Mouse (Mus musculus) midbrain, postnatal 0 days (tissue): ENCODE measurements at regions not wholly inside any gene's neighbourhood (a gene's known extent, or its start where the extent isn't known, plus 50 kb on each side); places are given as distances from the start of the nearest gene placed in this dataset.
A peak's percentile ranks its signal among the peaks of the same experiment; 100 is the strongest.

ENCODE experiments used
- ATAC-seq: fragments of 200-750 bp; cut with Nextera tagmentation; 2 replicates; pipeline ENCODE4 v1.8.0; 2017; ENCODE audit warnings: moderate number of reproducible peaks, mild to moderate bottlenecking, moderate TSS enrichment, moderate library complexity; ENCODE audit not compliant: low FRiP score
- DNase-seq: peaks from one replicate; pipeline ENCODE4 v3.0.0-alpha.2; 2015; ENCODE audit warnings: low spot score
- H3K27ac ChIP-seq: fragments of 300-500 bp; sonication (generic); 2 replicates; pipeline ENCODE4 v1.5.1; 2014; ENCODE audit warnings: low read depth, mild to moderate bottlenecking, low read length, mixed read lengths
- H3K27me3 ChIP-seq: fragments of 300-500 bp; sonication (generic); 2 replicates; pipeline ENCODE4 v1.6.1; 2014; ENCODE audit warnings: low read length, control low read depth, mixed read lengths; ENCODE audit not compliant: insufficient read depth
- H3K36me3 ChIP-seq: fragments of 300-500 bp; sonication (generic); 2 replicates; pipeline ENCODE4 v1.6.1; 2014; ENCODE audit warnings: low read length, control low read depth, mixed read lengths; ENCODE audit not compliant: insufficient read depth
- H3K4me1 ChIP-seq: fragments of 300-500 bp; sonication (generic); 2 replicates; pipeline ENCODE4 v1.6.1; 2014; ENCODE audit warnings: mild to moderate bottlenecking, control low read depth, antibody characterized with exemption, low read length, mixed read lengths; ENCODE audit not compliant: insufficient read depth
- H3K4me2 ChIP-seq: fragments of 300-500 bp; sonication (generic); 2 replicates; pipeline ENCODE4 v1.6.1; 2014; ENCODE audit warnings: low read depth, mild to moderate bottlenecking, low read length, mixed read lengths; ENCODE audit not compliant: poor library complexity, severe bottlenecking
- H3K4me3 ChIP-seq: fragments of 300-500 bp; sonication (generic); 2 replicates; pipeline ENCODE4 v1.5.1; 2014; ENCODE audit warnings: low read depth, mild to moderate bottlenecking, low read length, moderate library complexity
- H3K9ac ChIP-seq: fragments of 300-500 bp; sonication (generic); replicated peaks from 2 replicates; pipeline ENCODE4 v1.6.1; 2014; ENCODE audit warnings: mild to moderate bottlenecking, low read length, moderate library complexity, mixed read lengths; ENCODE audit not compliant: poor library complexity, severe bottlenecking
- H3K9me3 ChIP-seq: fragments of 300-500 bp; sonication (generic); 2 replicates; pipeline ENCODE4 v1.6.1; 2016; ENCODE audit warnings: low read length, control low read depth
- CTCF ChIP-seq: IDR thresholded peaks from 2 replicates; pipeline ENCODE4 v1.5.1; 2016; ENCODE audit warnings: antibody characterized with exemption, mild to moderate bottlenecking
- WGBS: fragments of 180-500 bp; shearing (Covaris S2); extraction: QIAGEN DNeasy Blood & Tissue Kit; methylation state at CpG from one replicate; pipeline ENCODE4 v1.1.7; 2014; 5-methylcytosine and 5-hydroxymethylcytosine counted together

DNA sequence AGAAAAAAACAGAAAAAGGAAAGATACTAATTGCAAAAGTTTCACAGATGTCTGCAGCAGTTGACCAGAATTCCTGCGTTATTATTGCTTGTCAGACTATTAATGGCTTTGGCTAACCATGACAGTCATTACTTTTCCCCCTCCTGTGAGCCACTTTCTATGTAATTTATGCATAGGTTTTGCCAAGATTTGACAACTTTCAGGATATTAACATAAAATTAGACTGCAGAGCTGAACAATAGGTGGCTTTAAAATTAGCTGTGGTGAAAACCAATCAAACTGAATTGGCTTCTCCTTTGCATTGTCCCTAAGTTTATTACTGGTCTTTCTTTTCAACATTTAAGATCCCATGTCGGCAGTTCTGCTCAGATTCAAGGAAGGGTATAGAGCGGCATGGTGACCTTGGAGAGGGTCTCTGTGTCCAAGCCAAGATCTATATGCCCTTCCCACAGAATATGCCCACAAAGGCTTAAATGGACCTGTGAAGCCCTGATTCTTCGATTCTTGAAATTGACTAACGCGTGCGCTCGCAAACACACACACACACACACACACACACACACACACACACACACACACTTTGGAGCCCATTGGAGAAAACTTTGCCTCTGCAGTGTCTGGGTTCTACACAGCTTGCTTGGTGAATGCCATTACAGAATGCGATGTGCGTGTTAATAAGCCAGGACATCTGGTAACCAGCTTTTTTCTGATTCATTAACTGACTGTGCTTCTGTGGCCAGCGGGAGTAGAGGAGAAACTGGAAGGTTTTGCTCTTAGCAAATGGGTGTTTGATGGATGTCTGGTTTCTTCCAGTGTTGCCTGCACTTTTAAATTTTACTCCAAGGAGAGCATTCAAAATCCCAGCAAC, 69.8 kb upstream of the Itga4 start:
- H3K4me1 ChIP-seq: no peaks in the 10 kb centered on the region
- H3K4me2 ChIP-seq: no peak overlapping the region
- ATAC-seq (no peak), DNase-seq (peak; percentile 69)
- no peak for TF ChIP-seq CTCF
- no peak overlapping the region for H3K27ac ChIP-seq
- H3K36me3 ChIP-seq: no peaks in the 10 kb centered on the region
- no peak overlapping the region for H3K4me3 ChIP-seq
- WGBS: 74% methylated on average over 11 of the region's 11 CpGs
- no peak overlapping the region for H3K9ac ChIP-seq
- no peaks in the 10 kb centered on the region for H3K27me3 ChIP-seq
- H3K9me3 ChIP-seq: no peaks in the 10 kb centered on the region

DNA sequence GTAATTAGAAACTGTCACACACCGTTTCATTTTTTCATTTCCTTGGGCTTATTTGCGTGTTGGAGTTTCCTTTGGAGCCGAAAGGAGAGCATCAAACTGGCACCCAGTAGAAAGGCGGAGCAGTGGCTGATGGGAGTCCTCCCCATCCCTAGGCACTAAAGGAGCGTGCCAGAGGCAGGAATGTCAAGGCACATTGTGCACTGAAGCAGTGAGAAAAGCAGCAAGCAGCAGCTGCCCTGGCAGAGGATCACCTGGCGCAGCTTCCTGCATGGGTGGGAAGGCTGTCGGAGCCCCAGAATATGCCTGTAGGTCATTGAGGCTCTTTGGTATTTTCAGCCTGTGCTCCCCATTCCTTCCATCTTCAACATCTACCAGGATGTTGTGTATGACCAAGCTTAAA, 68.3 kb upstream of the Itga4 start:
- H3K27me3 ChIP-seq: no peaks in the 10 kb centered on the region
- ATAC-seq: no peak
- no peak overlapping the region for H3K4me2 ChIP-seq
- no peak for TF ChIP-seq CTCF
- no peaks in the 10 kb centered on the region for H3K9me3 ChIP-seq
- H3K4me1 ChIP-seq: no peaks in the 10 kb centered on the region
- H3K36me3 ChIP-seq: no peaks in the 10 kb centered on the region
- no peak overlapping the region for H3K4me3 ChIP-seq
- H3K9ac ChIP-seq: no peak overlapping the region
- 83% methylated on average over 7 of the region's 7 CpGs for WGBS
- no peak overlapping the region for H3K27ac ChIP-seq
- DNase-seq: peak; percentile 47

DNA sequence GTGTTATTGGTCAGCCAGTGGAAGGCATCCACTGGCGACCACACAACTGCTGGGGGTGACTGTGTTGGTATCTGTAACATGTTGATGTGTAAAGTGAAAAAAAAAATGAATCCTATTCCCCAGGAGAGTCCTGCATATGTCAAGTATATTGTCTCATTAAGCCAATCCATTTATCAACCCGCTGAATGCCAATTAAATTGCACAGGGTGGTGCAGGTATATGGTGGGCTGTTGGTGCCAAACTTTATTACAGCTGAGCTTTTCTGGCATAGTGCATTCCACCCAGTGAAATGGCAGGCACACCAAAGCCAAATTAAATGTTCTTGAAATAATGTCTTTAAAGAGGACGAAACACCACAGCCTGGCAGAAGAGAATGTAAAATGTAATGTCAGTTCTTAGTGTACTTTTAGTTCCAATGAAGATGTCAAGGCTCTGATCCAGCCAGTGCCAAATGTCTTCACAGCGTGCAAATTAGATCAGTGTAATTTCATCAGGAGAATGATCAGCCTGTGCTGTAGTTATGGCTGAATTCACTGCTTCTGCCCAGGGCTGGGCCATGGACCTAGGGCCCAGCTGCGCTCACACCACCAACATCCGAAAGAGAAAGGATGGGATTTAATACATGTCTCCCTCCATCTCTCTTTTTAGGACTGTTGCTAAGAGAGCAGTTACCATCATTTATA, 66.6 kb upstream of the Itga4 start:
- no peaks in the 10 kb centered on the region for H3K27me3 ChIP-seq
- H3K9ac ChIP-seq: no peak overlapping the region
- DNase-seq (peak; percentile 74), ATAC-seq (no peak)
- no peak overlapping the region for H3K27ac ChIP-seq
- H3K9me3 ChIP-seq: no peaks in the 10 kb centered on the region
- no peak overlapping the region for H3K4me2 ChIP-seq
- no peak for TF ChIP-seq CTCF
- H3K4me1 ChIP-seq: no peaks in the 10 kb centered on the region
- no peak overlapping the region for H3K4me3 ChIP-seq
- no peaks in the 10 kb centered on the region for H3K36me3 ChIP-seq
- WGBS: 76% methylated on average over 6 of the region's 6 CpGs

DNA sequence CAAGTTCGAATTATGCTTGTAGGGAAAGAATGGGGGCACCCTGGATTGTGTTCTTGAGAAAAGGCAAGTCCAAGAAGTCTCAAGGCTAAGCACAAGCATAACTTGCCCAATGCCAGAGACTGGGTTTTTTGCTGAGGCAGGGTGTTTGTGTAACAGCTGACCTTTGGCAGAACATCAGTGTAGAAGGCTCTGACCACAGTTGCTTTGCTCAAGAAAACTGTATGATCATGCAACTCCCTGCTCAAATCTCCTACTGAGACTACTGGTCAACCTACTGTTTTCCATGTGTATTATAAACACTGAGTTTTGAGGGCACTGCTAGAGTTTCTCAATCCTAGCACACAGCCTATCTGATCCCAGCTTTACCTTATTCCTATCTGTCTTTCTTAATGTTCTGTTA, 61.4 kb upstream of the Itga4 start:
- no peak overlapping the region for H3K9ac ChIP-seq
- ATAC-seq (no peak), DNase-seq (no peak)
- no peaks in the 10 kb centered on the region for H3K36me3 ChIP-seq
- WGBS: 70% methylated on average over 1 of the region's 1 CpGs
- no peaks in the 10 kb centered on the region for H3K4me1 ChIP-seq
- H3K27me3 ChIP-seq: no peaks in the 10 kb centered on the region
- no peak overlapping the region for H3K4me2 ChIP-seq
- no peak overlapping the region for H3K4me3 ChIP-seq
- no peak overlapping the region for H3K27ac ChIP-seq
- no peak for TF ChIP-seq CTCF
- H3K9me3 ChIP-seq: no peaks in the 10 kb centered on the region

DNA sequence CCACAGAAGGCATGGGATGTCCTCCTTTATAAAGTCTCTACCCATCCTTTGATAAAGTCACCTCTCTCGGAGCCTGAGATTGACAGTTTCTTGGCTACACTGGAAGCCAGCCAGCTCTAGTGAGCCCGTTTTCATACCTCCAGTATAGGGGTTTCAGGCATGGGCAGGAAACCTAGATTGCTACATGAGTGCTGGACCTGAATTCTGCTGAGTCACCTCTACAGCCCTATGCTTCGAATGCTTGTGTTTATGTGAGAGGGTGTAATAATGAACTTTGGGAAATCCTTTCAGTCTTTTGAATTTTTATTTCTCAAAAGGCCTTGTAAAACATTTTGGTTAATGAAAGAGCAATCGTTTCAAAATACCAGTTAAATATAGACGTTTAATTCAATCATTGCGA, 53.5 kb upstream of the Itga4 start:
- no peaks in the 10 kb centered on the region for H3K4me1 ChIP-seq
- no peak overlapping the region for H3K4me3 ChIP-seq
- no peak for TF ChIP-seq CTCF
- H3K36me3 ChIP-seq: no peaks in the 10 kb centered on the region
- WGBS: 79% methylated on average over 6 of the region's 6 CpGs
- no peak for DNase-seq
- H3K27ac ChIP-seq: no peak overlapping the region
- no peaks in the 10 kb centered on the region for H3K9me3 ChIP-seq
- no peak overlapping the region for H3K4me2 ChIP-seq
- H3K9ac ChIP-seq: no peak overlapping the region
- no peak for ATAC-seq
- H3K27me3 ChIP-seq: no peaks in the 10 kb centered on the region
